Mouse (Mus musculus) forebrain, embryonic 15.5 days (tissue): ENCODE measurements around the gene Fam172a. TPM values are rescaled to one million over a fixed set of nuclear protein-coding genes. Genes with fewer than 3 reads are reported as not detected.
"Not testable (repeated sequence)": the region's sequence is repeated elsewhere in the genome, so short reads cannot be mapped to it uniquely, and the experiment has no call there.

Source experiments
- ATAC-seq: fragments of 200-750 bp; cut with Nextera tagmentation; replicated peaks from 2 replicates; pipeline ENCODE4 v1.8.0; 2017; ENCODE audit warnings: mild to moderate bottlenecking, moderate TSS enrichment, moderate library complexity
- H3K27ac ChIP-seq: fragments of 300-500 bp; sonication (generic); replicated peaks from 2 replicates; pipeline ENCODE4 v1.5.1; 2015; ENCODE audit warnings: mild to moderate bottlenecking, inconsistent platforms
- H3K27me3 ChIP-seq: fragments of 300-500 bp; sonication (generic); 2 replicates; pipeline ENCODE4 v1.6.1; 2015; ENCODE audit warnings: inconsistent platforms
- H3K36me3 ChIP-seq: fragments of 300-500 bp; sonication (generic); 2 replicates; pipeline ENCODE4 v1.6.1; 2015; ENCODE audit warnings: mild to moderate bottlenecking, inconsistent platforms
- H3K4me1 ChIP-seq: fragments of 300-500 bp; sonication (generic); 2 replicates; pipeline ENCODE4 v1.6.1; 2015; ENCODE audit warnings: inconsistent platforms
- H3K4me2 ChIP-seq: fragments of 300-500 bp; sonication (generic); replicated peaks from 2 replicates; pipeline ENCODE4 v1.6.1; 2015; ENCODE audit warnings: mild to moderate bottlenecking, inconsistent platforms
- H3K4me3 ChIP-seq: fragments of 300-500 bp; sonication (generic); 2 replicates; pipeline ENCODE4 v1.5.1; 2015; ENCODE audit warnings: mild to moderate bottlenecking, inconsistent platforms
- H3K9ac ChIP-seq: fragments of 300-500 bp; sonication (generic); replicated peaks from 2 replicates; pipeline ENCODE4 v1.6.1; 2015; ENCODE audit warnings: mild to moderate bottlenecking, inconsistent platforms
- H3K9me3 ChIP-seq: fragments of 300-500 bp; sonication (generic); 2 replicates; pipeline ENCODE4 v1.6.1; 2016; ENCODE audit warnings: inconsistent platforms
- WGBS: fragments of 180-500 bp; shearing (Covaris S2); methylation state at CpG from one replicate; pipeline ENCODE4 v1.1.7; 2015; ENCODE audit warnings: mixed read lengths; 5-methylcytosine and 5-hydroxymethylcytosine counted together
- polyA plus RNA-seq: library from polyadenylated mRNA; unstranded; fragments of >200 nt; fragmentation: Nextera tagmentation; extraction: Ambion mirVana; gene quantifications from 2 replicates; pipeline ENCODE4 v1.2.1, GENCODE M21; 2015

The Fam172a gene
- 58.8 and 60.2 TPM in 2 replicates for polyA plus RNA-seq

DNA sequence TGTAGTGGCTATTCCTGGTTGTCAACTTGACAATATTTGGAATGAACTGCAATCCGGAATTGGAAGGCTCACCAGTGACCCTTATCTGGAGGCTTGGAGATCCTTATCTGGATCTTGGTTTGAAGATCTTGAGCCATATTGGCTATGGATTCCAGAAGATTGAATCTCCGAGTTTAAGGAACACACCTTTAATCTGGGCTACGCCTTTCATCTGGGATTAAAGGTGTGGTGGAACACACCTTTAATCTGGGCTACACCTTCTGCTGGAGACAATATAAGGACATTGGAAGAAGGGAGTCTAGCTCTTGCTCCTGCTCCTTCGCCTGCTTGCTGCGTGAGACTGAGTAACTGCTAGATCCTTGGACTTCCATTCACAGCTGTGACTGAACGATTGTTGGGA lies at the start of gene Fam172a:
Gene Fam172a (plus strand): TSS at position 301 of the 400 bp plus-strand sequence.
- not testable (repeated sequence) for H3K27me3 ChIP-seq, H3K36me3 ChIP-seq, H3K9me3 ChIP-seq, H3K4me1 ChIP-seq, H3K4me2 ChIP-seq, H3K9ac ChIP-seq, H3K27ac ChIP-seq, ATAC-seq, H3K4me3 ChIP-seq
- WGBS: 100% methylated on average over 1 of the region's 6 CpGs

DNA sequence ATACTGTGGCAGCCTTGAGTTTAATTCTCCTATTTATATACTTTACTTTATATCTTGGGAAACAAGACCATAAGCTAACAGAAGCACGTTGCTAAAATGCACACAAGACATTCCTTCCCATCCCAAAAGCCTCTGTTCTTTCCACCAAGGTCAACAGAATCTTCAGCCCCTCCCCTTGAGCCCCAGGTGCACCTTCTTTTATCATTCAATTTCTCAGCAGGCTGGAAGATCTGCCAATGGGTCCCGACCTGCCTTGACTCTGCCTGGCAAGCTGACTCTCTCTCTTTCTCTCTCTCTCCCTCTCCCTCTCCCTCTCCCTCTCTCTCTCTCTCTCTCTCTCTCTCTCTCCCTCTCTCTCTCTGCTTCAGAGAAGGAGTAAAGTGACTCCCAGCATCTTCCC lies 13.2 kb upstream of the Fam172a start:
- H3K4me1 ChIP-seq: no peaks in the 10 kb centered on the region
- no peak overlapping the region for H3K27ac ChIP-seq
- H3K36me3 ChIP-seq: no peaks in the 10 kb centered on the region
- ATAC-seq: no peak
- H3K4me3 ChIP-seq: no peak overlapping the region
- H3K27me3 ChIP-seq: no peaks in the 10 kb centered on the region
- no peaks in the 10 kb centered on the region for H3K9me3 ChIP-seq
- no peak overlapping the region for H3K4me2 ChIP-seq
- no peak overlapping the region for H3K9ac ChIP-seq
- 28% methylated on average over 2 of the region's 2 CpGs for WGBS

DNA sequence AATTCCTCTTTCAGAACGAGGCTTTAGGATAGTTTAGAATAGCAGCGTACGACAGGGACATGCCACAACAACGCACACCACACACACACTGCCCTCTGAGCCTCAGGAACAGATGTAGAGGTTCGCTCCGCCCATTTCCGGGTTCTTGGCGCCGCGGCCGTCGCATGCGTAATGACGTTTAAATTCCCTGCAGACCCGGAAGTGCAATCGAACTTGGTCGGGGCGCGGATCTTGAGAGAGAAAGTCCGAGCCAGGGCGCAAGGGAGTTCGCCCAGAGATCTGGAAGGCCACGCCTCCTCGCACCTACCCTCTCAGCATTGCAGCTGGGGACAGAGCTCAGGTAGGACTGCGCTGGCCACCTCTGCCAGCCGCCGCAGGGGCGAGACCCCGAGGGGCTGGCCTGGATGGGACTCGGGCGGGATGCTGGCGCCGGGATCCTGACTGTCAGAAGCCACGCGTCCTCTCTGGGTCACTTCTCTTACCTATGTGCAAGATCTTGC lies 6.7 kb downstream of the Fam172a start:
- Histone ChIP-seq H3K27ac (peak overlapping the region; percentile 65; the same call in 1 of the 2 replicates), H3K9ac (peak overlapping the region; percentile 76), H3K9me3 (no peaks in the 10 kb centered on the region), H3K4me2 (peak overlapping the region; percentile 55), H3K4me1 (peaks cover 13% of the 10 kb centered on the region), H3K27me3 (no peaks in the 10 kb centered on the region), H3K36me3 (no peaks in the 10 kb centered on the region), H3K4me3 (peak overlapping the region; percentile 67)
- WGBS: under 1% methylated on average over 35 of the region's 35 CpGs
- ATAC-seq: peak; percentile 99

DNA sequence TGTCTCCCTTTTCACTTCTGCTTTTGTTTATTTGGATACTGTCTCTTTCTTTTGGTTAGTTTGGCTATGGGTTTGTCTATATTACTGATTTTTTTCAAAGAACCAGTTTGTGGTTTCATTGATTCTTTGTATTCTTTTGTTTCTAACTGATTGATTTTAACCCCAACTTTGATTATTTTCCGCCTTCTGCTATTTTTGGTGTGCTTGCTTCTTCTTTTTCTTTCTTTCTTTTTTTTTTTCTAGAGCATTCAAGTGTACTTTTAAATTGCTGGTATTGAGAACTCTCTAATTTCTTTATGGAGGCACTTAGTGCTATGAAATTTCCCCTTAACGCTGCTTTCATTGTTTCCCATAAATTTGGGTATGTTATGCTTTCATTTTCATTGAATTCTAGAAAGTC lies 15.7 kb downstream of the Fam172a start:
- no peak overlapping the region for H3K4me2 ChIP-seq
- no peaks in the 10 kb centered on the region for H3K36me3 ChIP-seq
- ATAC-seq: no peak
- no peaks in the 10 kb centered on the region for H3K4me1 ChIP-seq
- H3K9ac ChIP-seq: no peak overlapping the region
- no peak overlapping the region for H3K27ac ChIP-seq
- no peaks in the 10 kb centered on the region for H3K9me3 ChIP-seq
- WGBS: 94% methylated on average over 2 of the region's 2 CpGs
- H3K27me3 ChIP-seq: no peaks in the 10 kb centered on the region
- H3K4me3 ChIP-seq: no peak overlapping the region

GRCm38 (mm10) chr13:77742822-77743221 lies 41.0 kb downstream of the Fam172a start:
- Histone ChIP-seq H3K27ac (no peak overlapping the region), H3K36me3 (no peaks in the 10 kb centered on the region), H3K4me3 (no peak overlapping the region)

GRCm38 (mm10) chr13:77777606-77778005 lies 75.8 kb downstream of the Fam172a start:
- Histone ChIP-seq H3K9ac (no peak overlapping the region), H3K4me3 (no peak overlapping the region), H3K4me1 (no peaks in the 10 kb centered on the region), H3K27ac (no peak overlapping the region), H3K36me3 (no peaks in the 10 kb centered on the region), H3K27me3 (no peaks in the 10 kb centered on the region), H3K4me2 (no peak overlapping the region), H3K9me3 (no peaks in the 10 kb centered on the region)
- WGBS: 83% methylated on average over 2 of the region's 2 CpGs
- ATAC-seq: no peak

More at GRCm38 (mm10) chr13:77742822-77743221, 41.0 kb downstream of the Fam172a start:
- no peaks in the 10 kb centered on the region for H3K27me3 ChIP-seq
- no peak overlapping the region for H3K4me2 ChIP-seq
- no peaks in the 10 kb centered on the region for H3K9me3 ChIP-seq
- H3K9ac ChIP-seq: no peak overlapping the region
- H3K4me1 ChIP-seq: no peaks in the 10 kb centered on the region
- no peak for ATAC-seq

DNA sequence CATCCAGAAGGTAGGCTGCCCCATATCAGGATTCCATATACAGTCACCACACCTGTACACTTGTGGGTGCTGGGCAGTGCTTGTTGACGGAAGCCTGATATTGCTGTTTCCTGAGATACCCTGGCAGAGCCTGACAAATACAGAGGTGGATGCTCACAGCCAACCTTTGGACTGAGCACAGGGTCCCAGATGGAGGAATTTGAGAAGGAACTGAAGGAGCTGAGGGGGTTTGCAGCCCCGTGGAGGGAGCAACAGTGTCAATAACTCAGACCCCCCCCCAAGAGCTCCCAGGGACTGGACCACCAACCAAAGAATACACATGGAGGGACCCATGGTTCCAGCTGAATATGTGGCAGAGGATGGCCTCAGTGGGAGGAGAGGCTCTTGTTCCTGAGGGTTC lies 105.5 kb downstream of the Fam172a start:
- not testable (repeated sequence) for H3K36me3 ChIP-seq, ATAC-seq, H3K9me3 ChIP-seq, H3K27me3 ChIP-seq, H3K27ac ChIP-seq, H3K4me3 ChIP-seq, H3K4me2 ChIP-seq, H3K9ac ChIP-seq, H3K4me1 ChIP-seq
- 93% methylated on average over 2 of the region's 2 CpGs for WGBS

GRCm38 (mm10) chr13:77810449-77810848 lies 108.6 kb downstream of the Fam172a start:
- Histone ChIP-seq H3K36me3 (no peaks in the 10 kb centered on the region), H3K9ac (no peak overlapping the region), H3K4me3 (no peak overlapping the region), H3K27ac (no peak overlapping the region), H3K4me2 (no peak overlapping the region), H3K27me3 (no peaks in the 10 kb centered on the region), H3K9me3 (peaks cover 10% of the 10 kb centered on the region), H3K4me1 (no peaks in the 10 kb centered on the region)
- no peak for ATAC-seq
- 90% methylated on average over 1 of the region's 1 CpGs for WGBS

DNA sequence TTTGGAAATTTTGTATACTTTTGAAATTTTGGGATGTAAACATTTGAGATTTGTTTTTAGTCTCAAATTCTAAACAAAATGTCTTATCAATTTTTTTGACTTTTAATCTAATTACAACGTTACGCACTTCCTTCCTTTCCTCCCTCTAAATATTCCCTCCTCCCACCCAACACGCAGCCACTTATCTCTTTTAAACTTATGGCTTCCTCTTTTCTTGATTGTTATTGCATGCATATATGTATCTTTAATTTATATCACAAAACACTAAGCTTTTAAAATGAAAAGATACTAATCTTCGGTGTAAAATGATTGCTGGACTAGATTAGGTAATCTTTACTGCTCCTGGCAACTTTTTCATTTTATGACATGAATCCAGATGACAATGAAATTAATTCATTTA lies 124.3 kb downstream of the Fam172a start:
- Histone ChIP-seq H3K9me3 (no peaks in the 10 kb centered on the region), H3K4me3 (no peak overlapping the region), H3K36me3 (no peaks in the 10 kb centered on the region), H3K4me2 (no peak overlapping the region), H3K27ac (no peak overlapping the region), H3K4me1 (no peaks in the 10 kb centered on the region), H3K27me3 (no peaks in the 10 kb centered on the region), H3K9ac (no peak overlapping the region)
- WGBS: 96% methylated on average over 4 of the region's 4 CpGs
- ATAC-seq: no peak

- no peak overlapping the region for H3K27ac ChIP-seq
- no peak overlapping the region for H3K4me3 ChIP-seq
- ATAC-seq: no peak
- no peak overlapping the region for H3K9ac ChIP-seq
- H3K4me1 ChIP-seq: no peaks in the 10 kb centered on the region
- H3K36me3 ChIP-seq: no peaks in the 10 kb centered on the region
- H3K4me2 ChIP-seq: no peak overlapping the region
- 93% methylated on average over 2 of the region's 2 CpGs for WGBS
- no peaks in the 10 kb centered on the region for H3K9me3 ChIP-seq
- H3K27me3 ChIP-seq: no peaks in the 10 kb centered on the region
Measured at GRCm38 (mm10) chr13:77843017-77843654, 141.3 kb downstream of the Fam172a start.

- WGBS: 86% methylated on average over 4 of the region's 4 CpGs
- ATAC-seq: no peak
- no peak overlapping the region for H3K27ac ChIP-seq
- H3K27me3 ChIP-seq: no peaks in the 10 kb centered on the region
- no peaks in the 10 kb centered on the region for H3K9me3 ChIP-seq
- 0 out of 2 replicates have a peak, but pooled peaks cover 4% of the 10 kb centered on the region for H3K4me1 ChIP-seq
- no peak overlapping the region for H3K4me2 ChIP-seq
- H3K36me3 ChIP-seq: no peaks in the 10 kb centered on the region
- H3K4me3 ChIP-seq: no peak overlapping the region
- no peak overlapping the region for H3K9ac ChIP-seq
Measured at GRCm38 (mm10) chr13:77848868-77849267, 147.0 kb downstream of the Fam172a start.

- no peaks in the 10 kb centered on the region for H3K4me1 ChIP-seq
- H3K9me3 ChIP-seq: no peaks in the 10 kb centered on the region
- H3K9ac ChIP-seq: no peak overlapping the region
- H3K27ac ChIP-seq: no peak overlapping the region
- no peaks in the 10 kb centered on the region for H3K27me3 ChIP-seq
- no peak overlapping the region for H3K4me2 ChIP-seq
- H3K4me3 ChIP-seq: no peak overlapping the region
- H3K36me3 ChIP-seq: no peaks in the 10 kb centered on the region
- WGBS: 88% methylated on average over 1 of the region's 1 CpGs
- ATAC-seq: peak; percentile 55
Measured at GRCm38 (mm10) chr13:77864804-77865203, 163.0 kb downstream of the Fam172a start.

GRCm38 (mm10) chr13:77868314-77868713 lies 166.5 kb downstream of the Fam172a start:
- Histone ChIP-seq H3K4me3 (no peak overlapping the region), H3K27me3 (no peaks in the 10 kb centered on the region), H3K4me1 (no peaks in the 10 kb centered on the region), H3K9me3 (no peaks in the 10 kb centered on the region), H3K9ac (no peak overlapping the region), H3K4me2 (no peak overlapping the region), H3K27ac (no peak overlapping the region), H3K36me3 (no peaks in the 10 kb centered on the region)
- ATAC-seq: 0 out of 2 replicates have a peak, but pooled peaks have one; percentile 43
- 28% methylated on average over 2 of the region's 2 CpGs for WGBS
